Mouse (Mus musculus): ENCODE data around the gene Cntn4.

Gene Cntn4

GRCm38 (mm10) chr6:106097856-106098255 is 420.4 kb downstream of the Cntn4 start:
- no peak for DNase-seq

GRCm38 (mm10) chr6:106118523-106119081 is 441.1 kb downstream of the Cntn4 start:
- DNase-seq: no peak

GRCm38 (mm10) chr6:106153530-106153929 is 476.1 kb downstream of the Cntn4 start:
- no peak for DNase-seq

GRCm38 (mm10) chr6:106155362-106155761 is 477.9 kb downstream of the Cntn4 start:
- DNase-seq: no peak

- no peak for DNase-seq
These were observed 500.1 kb downstream of the Cntn4 start for GRCm38 (mm10) chr6:106177546-106177945.

- DNase-seq: no peak
These were observed 504.1 kb downstream of the Cntn4 start for GRCm38 (mm10) chr6:106181596-106181995.

GRCm38 (mm10) chr6:106200974-106201373 is 523.5 kb downstream of the Cntn4 start:
- no peak for DNase-seq

- no peak for DNase-seq
These were observed 529.9 kb downstream of the Cntn4 start for GRCm38 (mm10) chr6:106207401-106207800.

- DNase-seq: no peak
These were observed 535.6 kb downstream of the Cntn4 start for GRCm38 (mm10) chr6:106213071-106213470.

GRCm38 (mm10) chr6:106237046-106237948 is 559.8 kb downstream of the Cntn4 start:
- DNase-seq: no peak

GRCm38 (mm10) chr6:106241553-106241952 is 564.1 kb downstream of the Cntn4 start:
- DNase-seq: no peak

- no peak for DNase-seq
These were observed 585.9 kb downstream of the Cntn4 start for GRCm38 (mm10) chr6:106263396-106263795.

GRCm38 (mm10) chr6:106265487-106265886 is 588.0 kb downstream of the Cntn4 start:
- no peak for DNase-seq

- DNase-seq: no peak
These were observed 588.8 kb downstream of the Cntn4 start for GRCm38 (mm10) chr6:106266304-106266703.

GRCm38 (mm10) chr6:106268723-106269122 is 591.3 kb downstream of the Cntn4 start:
- DNase-seq: no peak

- DNase-seq: no peak
These were observed 599.7 kb downstream of the Cntn4 start for GRCm38 (mm10) chr6:106277139-106277538.

GRCm38 (mm10) chr6:106281621-106282020 is 604.2 kb downstream of the Cntn4 start:
- no peak for DNase-seq

GRCm38 (mm10) chr6:106283815-106284214 is 606.4 kb downstream of the Cntn4 start:
- DNase-seq: no peak

- no peak for DNase-seq
These were observed 622.0 kb downstream of the Cntn4 start for GRCm38 (mm10) chr6:106299451-106299850.

- DNase-seq: no peak
These were observed 622.7 kb downstream of the Cntn4 start for GRCm38 (mm10) chr6:106300179-106300578.

GRCm38 (mm10) chr6:106302435-106302834 is 625.0 kb downstream of the Cntn4 start:
- DNase-seq: no peak

- no peak for DNase-seq
These were observed 651.5 kb downstream of the Cntn4 start for GRCm38 (mm10) chr6:106328987-106329386.

- DNase-seq: no peak
These were observed 652.2 kb downstream of the Cntn4 start for GRCm38 (mm10) chr6:106329636-106330035.

- DNase-seq: no peak
These were observed 655.0 kb downstream of the Cntn4 start for GRCm38 (mm10) chr6:106332466-106332865.

All from kidney, adult 11 months (tissue).